Mouse (Mus musculus) lung, adult 2 months (tissue): Measurements from ENCODE around the gene Fam169b.

Experiments
- CTCF ChIP-seq: fragments of 200-500 bp; IDR thresholded peaks from 2 replicates; pipeline ENCODE4 v1.5.1; 2011; ENCODE audit warnings: mild to moderate bottlenecking, low read length, control low read depth; ENCODE audit not compliant: insufficient read depth
- POLR2A ChIP-seq: fragments of 200-500 bp; IDR thresholded peaks from 2 replicates; pipeline ENCODE4 v1.6.1; 2011; ENCODE audit warnings: low read depth, mild to moderate bottlenecking, control low read depth, low read length, borderline replicate concordance; ENCODE audit errors: extremely low read depth

- TF ChIP-seq CTCF (no peak), POLR2A (no peak)
Measured at GRCm38 (mm10) chr7:68368948-68369347, 95.3 kb downstream of the Fam169b start.
